Mouse (Mus musculus) liver, embryonic 14.5 days (tissue): ENCODE results near the gene Ercc6.

ENCODE experiments used
- CTCF ChIP-seq: IDR thresholded peaks from 2 replicates; pipeline ENCODE4 v1.5.1; 2016; ENCODE audit warnings: antibody characterized with exemption, low read depth, control low read depth
- EP300 ChIP-seq: IDR thresholded peaks from 2 replicates; pipeline ENCODE4 v1.6.1; 2016; ENCODE audit warnings: antibody characterized with exemption, low read depth

- TF ChIP-seq CTCF (no peak), EP300 (no peak)
Measured at GRCm38 (mm10) chr14:32477581-32477980, 35.7 kb upstream of the Ercc6 start.
